Mouse (Mus musculus) kidney, postnatal 0 days (tissue): ENCODE data around the gene Hnmt. TPM values are rescaled to one million over a fixed set of nuclear protein-coding genes. Genes with fewer than 3 reads are reported as not detected.
"Not testable (repeated sequence)": the region's sequence is repeated elsewhere in the genome, so short reads cannot be mapped to it uniquely, and the experiment has no call there.

ENCODE experiments used
- ATAC-seq: fragments of 200-750 bp; cut with Nextera tagmentation; replicated peaks from 2 replicates; pipeline ENCODE4 v1.8.0; 2017; ENCODE audit warnings: low read depth, moderate number of reproducible peaks, moderate TSS enrichment, moderate library complexity; ENCODE audit not compliant: low FRiP score
- DNase-seq: peaks from one replicate; pipeline ENCODE4 v3.0.0-alpha.2; 2016; ENCODE audit warnings: low spot score
- H3K27ac ChIP-seq: fragments of 300-500 bp; sonication (generic); 2 replicates; pipeline ENCODE4 v1.5.1; 2014; ENCODE audit warnings: mild to moderate bottlenecking
- H3K27me3 ChIP-seq: fragments of 300-500 bp; sonication (generic); 2 replicates; pipeline ENCODE4 v1.6.1; 2014; ENCODE audit warnings: low read length, mixed read lengths; ENCODE audit not compliant: insufficient read depth
- H3K36me3 ChIP-seq: fragments of 300-500 bp; sonication (generic); 2 replicates; pipeline ENCODE4 v1.6.1; 2014; ENCODE audit warnings: low read length, mixed read lengths; ENCODE audit not compliant: insufficient read depth
- H3K4me1 ChIP-seq: fragments of 300-500 bp; sonication (generic); replicated peaks from 2 replicates; pipeline ENCODE4 v1.6.1; 2014; ENCODE audit warnings: antibody characterized with exemption, low read length, mixed read lengths; ENCODE audit not compliant: insufficient read depth
- H3K4me2 ChIP-seq: fragments of 300-500 bp; sonication (generic); 2 replicates; pipeline ENCODE4 v1.6.1; 2014; ENCODE audit warnings: mild to moderate bottlenecking, low read length, moderate library complexity, mixed read lengths
- H3K4me3 ChIP-seq: fragments of 300-500 bp; sonication (generic); replicated peaks from 2 replicates; pipeline ENCODE4 v1.5.1; 2014; ENCODE audit warnings: low read depth, low read length
- H3K9ac ChIP-seq: fragments of 300-500 bp; sonication (generic); 2 replicates; pipeline ENCODE4 v1.6.1; 2014; ENCODE audit warnings: low read depth, low read length
- H3K9me3 ChIP-seq: fragments of 300-500 bp; sonication (generic); replicated peaks from 2 replicates; pipeline ENCODE4 v1.6.1; 2016; ENCODE audit warnings: low read length, inconsistent platforms, mixed read lengths
- CTCF ChIP-seq: IDR thresholded peaks from 2 replicates; pipeline ENCODE4 v1.5.1; 2016; ENCODE audit warnings: antibody characterized with exemption, low read depth, mild to moderate bottlenecking, moderate library complexity
- WGBS: fragments of 180-500 bp; shearing (Covaris S2); extraction: QIAGEN DNeasy Blood & Tissue Kit; methylation state at CpG from one replicate; pipeline ENCODE4 v1.1.7; 2014; 5-methylcytosine and 5-hydroxymethylcytosine counted together
- polyA plus RNA-seq: library from polyadenylated mRNA; unstranded; fragments of >200 nt; fragmentation: Nextera tagmentation; extraction: Ambion mirVana; gene quantifications from 2 replicates; pipeline ENCODE4 v1.2.1, GENCODE M21; 2015

The Hnmt gene
- polyA plus RNA-seq, 1 experiment from 2014 or later: 5.8 TPM

- Histone ChIP-seq H3K4me1 (no peaks in the 10 kb centered on the region), H3K4me2 (no peak overlapping the region), H3K36me3 (no peaks in the 10 kb centered on the region), H3K27me3 (no peaks in the 10 kb centered on the region), H3K9me3 (no peaks in the 10 kb centered on the region), H3K27ac (no peak overlapping the region), H3K9ac (no peak overlapping the region), H3K4me3 (no peak overlapping the region)
- no peak for TF ChIP-seq CTCF
- no peak for ATAC-seq
- WGBS: 75% methylated on average over 2 of the region's 2 CpGs
- no peak for DNase-seq
Observed at GRCm38 (mm10) chr2:23996830-23997229, 52.4 kb downstream of the Hnmt start.

- 86% methylated on average over 9 of the region's 9 CpGs for WGBS
- not testable (repeated sequence) for H3K27me3 ChIP-seq, ATAC-seq, H3K4me3 ChIP-seq, H3K36me3 ChIP-seq, H3K27ac ChIP-seq, H3K4me2 ChIP-seq, DNase-seq, H3K4me1 ChIP-seq, H3K9me3 ChIP-seq, H3K9ac ChIP-seq
Observed at GRCm38 (mm10) chr2:23990034-23990573, 59.1 kb downstream of the Hnmt start.

- Histone ChIP-seq H3K4me1 (no peaks in the 10 kb centered on the region), H3K27ac (no peak overlapping the region), H3K27me3 (no peaks in the 10 kb centered on the region), H3K4me2 (no peak overlapping the region), H3K9ac (no peak overlapping the region), H3K4me3 (no peak overlapping the region), H3K36me3 (no peaks in the 10 kb centered on the region), H3K9me3 (no peaks in the 10 kb centered on the region)
- TF ChIP-seq CTCF: no peak
- DNase-seq (no peak), ATAC-seq (no peak)
Observed at GRCm38 (mm10) chr2:23987283-23987682, 61.9 kb downstream of the Hnmt start.

GRCm38 (mm10) chr2:23983343-23983742, 65.9 kb downstream of the Hnmt start:
- DNase-seq (no peak), ATAC-seq (no peak)
- no peaks in the 10 kb centered on the region for H3K27me3 ChIP-seq
- H3K9me3 ChIP-seq: no peaks in the 10 kb centered on the region
- TF ChIP-seq CTCF: no peak
- H3K36me3 ChIP-seq: no peaks in the 10 kb centered on the region
- no peak overlapping the region for H3K27ac ChIP-seq
- no peaks in the 10 kb centered on the region for H3K4me1 ChIP-seq
- H3K4me2 ChIP-seq: no peak overlapping the region
- no peak overlapping the region for H3K9ac ChIP-seq
- H3K4me3 ChIP-seq: no peak overlapping the region

- DNase-seq (no peak), ATAC-seq (no peak)
- no peaks in the 10 kb centered on the region for H3K4me1 ChIP-seq
- H3K9me3 ChIP-seq: no peaks in the 10 kb centered on the region
- H3K36me3 ChIP-seq: no peaks in the 10 kb centered on the region
- WGBS: 88% methylated on average over 1 of the region's 1 CpGs
- no peak overlapping the region for H3K4me3 ChIP-seq
- no peak overlapping the region for H3K27ac ChIP-seq
- no peak overlapping the region for H3K9ac ChIP-seq
- H3K27me3 ChIP-seq: no peaks in the 10 kb centered on the region
- TF ChIP-seq CTCF: no peak
- H3K4me2 ChIP-seq: no peak overlapping the region
Observed at GRCm38 (mm10) chr2:23982860-23983259, 66.3 kb downstream of the Hnmt start.

- ATAC-seq, DNase-seq, H3K36me3 ChIP-seq, H3K4me2 ChIP-seq, H3K27ac ChIP-seq, H3K9ac ChIP-seq, H3K9me3 ChIP-seq, H3K4me1 ChIP-seq, H3K27me3 ChIP-seq, H3K4me3 ChIP-seq: not testable (repeated sequence)
- WGBS: 93% methylated on average over 15 of the region's 15 CpGs
Observed at GRCm38 (mm10) chr2:23960659-23961274, 88.4 kb downstream of the Hnmt start.

Other genes starting within 250 kb of the Hnmt start
- not detected in 2 replicates for gene Tbpl2, start 47.2 kb upstream of the Hnmt start, polyA plus RNA-seq
- gene Il1f8, start 103.8 kb upstream of the Hnmt start, polyA plus RNA-seq: not detected in 2 replicates
- 0.11 and 0.15 TPM in 2 replicates for gene Il1f9, start 137.1 kb upstream of the Hnmt start, polyA plus RNA-seq
- 0.58 and 0.93 TPM in 2 replicates for gene Il1f6, start 166.0 kb upstream of the Hnmt start, polyA plus RNA-seq
- gene Il1f5, start 227.6 kb upstream of the Hnmt start, polyA plus RNA-seq: 0.45 TPM in 2 replicates
- not detected in 2 replicates for gene Il1f10, start 241.8 kb upstream of the Hnmt start, polyA plus RNA-seq